Mouse (Mus musculus) small intestine, adult 2 months (tissue): ENCODE measurements around the gene Rad23b.

Experiments
- CTCF ChIP-seq: fragments of 200-500 bp; IDR thresholded peaks from 2 replicates; pipeline ENCODE4 v1.5.1; 2012; ENCODE audit warnings: low read depth, mild to moderate bottlenecking, control low read depth, inconsistent platforms, low read length, moderate library complexity, mixed read lengths; ENCODE audit not compliant: insufficient replicate concordance, insufficient read length; ENCODE audit errors: extremely low read depth
- POLR2A ChIP-seq: fragments of 200-500 bp; IDR thresholded peaks from 2 replicates; pipeline ENCODE4 v1.6.1; 2012; ENCODE audit warnings: low read depth, mild to moderate bottlenecking, control low read depth, inconsistent platforms, low read length, moderate library complexity

- no peak for TF ChIP-seq POLR2A
- TF ChIP-seq CTCF: no peak
Observed at GRCm38 (mm10) chr4:55366014-55366413, 16.2 kb downstream of the Rad23b start.
